Mouse (Mus musculus): ENCODE measurements around the gene Notch3. TPM values are rescaled to one million over a fixed set of nuclear protein-coding genes. Genes with fewer than 3 reads are reported as not detected.

Gene Notch3
- polyA plus RNA-seq, 1 experiment from 2014 or later = 15.9 TPM

DNA sequence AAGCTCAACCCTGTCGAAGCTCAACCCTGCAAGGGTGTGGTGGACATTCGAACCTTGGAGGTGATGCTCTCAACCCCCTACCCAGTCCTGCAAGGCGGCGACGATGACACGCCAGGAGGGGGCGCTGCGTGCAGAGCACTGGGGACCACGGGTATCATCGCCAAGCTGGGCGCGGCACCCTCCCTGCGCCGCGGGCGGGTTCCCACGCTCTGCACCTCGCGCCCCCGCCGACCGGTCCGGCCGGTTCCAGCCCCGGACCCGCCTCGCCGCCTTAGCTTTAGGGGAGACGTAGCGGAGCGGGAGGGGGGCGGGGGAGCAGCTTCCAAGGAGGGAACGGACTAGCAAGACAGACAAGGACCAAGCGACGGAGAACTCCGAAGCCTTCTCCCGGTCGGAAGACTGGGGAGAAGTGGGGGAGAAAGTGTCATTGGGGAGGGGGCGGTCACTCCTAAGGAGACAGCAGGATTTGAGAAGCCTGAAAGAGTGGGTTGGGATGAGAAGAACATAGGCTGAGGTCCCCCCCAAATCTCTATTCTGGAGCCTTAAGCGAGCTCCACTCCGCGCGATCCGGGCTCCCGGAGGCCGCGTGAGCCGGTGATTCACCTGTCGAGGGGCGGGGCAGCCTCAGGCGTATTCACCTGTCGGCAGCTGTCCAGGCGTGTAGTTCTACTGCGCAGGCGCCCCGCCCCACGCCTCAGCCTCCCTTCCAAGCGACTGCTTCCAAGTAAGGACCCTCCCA, 4.4 kb downstream of the Notch3 start:
- peaks cover 15% of the 10 kb centered on the region; the same call in 1 of the 2 replicates for H3K36me3 ChIP-seq (ENCODE audit: control insufficient read depth, insufficient read depth, low read length)
- peak; percentile 28 for ATAC-seq (ENCODE audit: low FRiP score, low TSS enrichment)
- 3% methylated on average over 58 of the region's 58 CpGs for WGBS
- no peaks in the 10 kb centered on the region for H3K9me3 ChIP-seq (ENCODE audit: control insufficient read depth, low read length)
- H3K27ac ChIP-seq (ENCODE audit: low read depth, low read length) = 0 out of 2 replicates have a peak overlapping the region, but pooled peaks have one; percentile 37
- H3K4me1 ChIP-seq (ENCODE audit: control insufficient read depth, insufficient read depth, low read length) = peaks cover 30% of the 10 kb centered on the region
- H3K4me2 ChIP-seq (replicated peaks; ENCODE audit: low read depth, low read length) = peak overlapping the region; percentile 86
- H3K9ac ChIP-seq (ENCODE audit: low read depth, low read length) = peak overlapping the region; percentile 53
- no peaks in the 10 kb centered on the region for H3K27me3 ChIP-seq (ENCODE audit: control insufficient read depth, insufficient read depth, low read length)
- peak overlapping the region; percentile 50 for H3K4me3 ChIP-seq (ENCODE audit: low read length)

- Histone ChIP-seq H3K27me3 (ENCODE audit: control insufficient read depth, insufficient read depth, low read length) (no peaks in the 10 kb centered on the region), H3K9me3 (ENCODE audit: control insufficient read depth, low read length) (no peaks in the 10 kb centered on the region), H3K4me3 (ENCODE audit: low read length) (no peak overlapping the region), H3K27ac (ENCODE audit: low read depth, low read length) (no peak overlapping the region), H3K4me2 (replicated peaks; ENCODE audit: low read depth, low read length) (no peak overlapping the region), H3K36me3 (ENCODE audit: control insufficient read depth, insufficient read depth, low read length) (peaks cover 21% of the 10 kb centered on the region), H3K4me1 (ENCODE audit: control insufficient read depth, insufficient read depth, low read length) (peaks cover 25% of the 10 kb centered on the region), H3K9ac (ENCODE audit: low read depth, low read length) (no peak overlapping the region)
- 80% methylated on average over 4 of the region's 4 CpGs for whole genome bisulfite sequencing
- ATAC-seq (ENCODE audit: low FRiP score, low TSS enrichment) = no peak
Observed at GRCm38 (mm10) chr17:32160882-32161281, 5.8 kb downstream of the Notch3 start.

DNA sequence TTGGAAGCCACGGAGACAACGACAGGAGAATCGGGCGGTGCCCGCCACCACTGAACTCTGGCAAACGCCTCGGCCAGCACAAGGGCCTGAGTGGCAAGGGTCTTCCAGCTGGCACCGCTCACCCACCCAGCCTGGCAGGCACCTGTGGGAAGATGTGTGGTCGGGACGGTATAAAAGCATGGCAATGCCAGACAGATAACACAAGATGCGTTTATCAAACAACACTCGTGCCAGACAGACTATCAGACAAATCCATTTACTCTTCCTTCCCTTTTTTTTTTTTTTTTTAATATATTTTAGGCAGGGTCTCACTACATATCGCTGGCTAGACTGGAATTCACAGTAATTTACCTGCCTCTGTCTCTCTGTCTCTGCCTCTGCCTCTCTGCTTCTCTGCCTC, 7.8 kb downstream of the Notch3 start:
- Histone ChIP-seq H3K4me1 (ENCODE audit: control insufficient read depth, insufficient read depth, low read length) (0 out of 2 replicates have a peak, but pooled peaks cover 9% of the 10 kb centered on the region), H3K9me3 (ENCODE audit: control insufficient read depth, low read length) (no peaks in the 10 kb centered on the region), H3K27me3 (ENCODE audit: control insufficient read depth, insufficient read depth, low read length) (no peaks in the 10 kb centered on the region), H3K36me3 (ENCODE audit: control insufficient read depth, insufficient read depth, low read length) (peaks cover 37% of the 10 kb centered on the region), H3K9ac (ENCODE audit: low read depth, low read length) (no peak overlapping the region), H3K4me3 (ENCODE audit: low read length) (no peak overlapping the region), H3K27ac (ENCODE audit: low read depth, low read length) (no peak overlapping the region), H3K4me2 (replicated peaks; ENCODE audit: low read depth, low read length) (no peak overlapping the region)
- no peak for ATAC-seq (ENCODE audit: low FRiP score, low TSS enrichment)
- 93% methylated on average over 13 of the region's 13 CpGs for WGBS

GRCm38 (mm10) chr17:32146718-32147117, 19.9 kb downstream of the Notch3 start:
- Histone ChIP-seq H3K36me3 (ENCODE audit: control insufficient read depth, insufficient read depth, low read length) (peaks cover 77% of the 10 kb centered on the region), H3K4me2 (replicated peaks; ENCODE audit: low read depth, low read length) (no peak overlapping the region), H3K27me3 (ENCODE audit: control insufficient read depth, insufficient read depth, low read length) (no peaks in the 10 kb centered on the region), H3K9me3 (ENCODE audit: control insufficient read depth, low read length) (no peaks in the 10 kb centered on the region), H3K4me1 (ENCODE audit: control insufficient read depth, insufficient read depth, low read length) (no peaks in the 10 kb centered on the region), H3K4me3 (ENCODE audit: low read length) (no peak overlapping the region), H3K9ac (ENCODE audit: low read depth, low read length) (no peak overlapping the region), H3K27ac (ENCODE audit: low read depth, low read length) (no peak overlapping the region)
- WGBS = 98% methylated on average over 8 of the region's 8 CpGs
- ATAC-seq (ENCODE audit: low FRiP score, low TSS enrichment) = no peak

- Histone ChIP-seq H3K9ac (ENCODE audit: low read depth, low read length) (peak overlapping the region; percentile 37; the same call in 1 of the 2 replicates), H3K9me3 (ENCODE audit: control insufficient read depth, low read length) (no peaks in the 10 kb centered on the region), H3K4me3 (ENCODE audit: low read length) (no peak overlapping the region), H3K27me3 (ENCODE audit: control insufficient read depth, insufficient read depth, low read length) (no peaks in the 10 kb centered on the region), H3K4me2 (replicated peaks; ENCODE audit: low read depth, low read length) (peak overlapping the region; percentile 34; the same call in 1 of the 2 replicates), H3K27ac (ENCODE audit: low read depth, low read length) (no peak overlapping the region), H3K36me3 (ENCODE audit: control insufficient read depth, insufficient read depth, low read length) (peaks cover 86% of the 10 kb centered on the region), H3K4me1 (ENCODE audit: control insufficient read depth, insufficient read depth, low read length) (no peaks in the 10 kb centered on the region)
- 33% methylated on average over 35 of the region's 39 CpGs for WGBS
- ATAC-seq (ENCODE audit: low FRiP score, low TSS enrichment) = peak; percentile 83
Observed at GRCm38 (mm10) chr17:32142907-32143854, 23.5 kb downstream of the Notch3 start.

DNA sequence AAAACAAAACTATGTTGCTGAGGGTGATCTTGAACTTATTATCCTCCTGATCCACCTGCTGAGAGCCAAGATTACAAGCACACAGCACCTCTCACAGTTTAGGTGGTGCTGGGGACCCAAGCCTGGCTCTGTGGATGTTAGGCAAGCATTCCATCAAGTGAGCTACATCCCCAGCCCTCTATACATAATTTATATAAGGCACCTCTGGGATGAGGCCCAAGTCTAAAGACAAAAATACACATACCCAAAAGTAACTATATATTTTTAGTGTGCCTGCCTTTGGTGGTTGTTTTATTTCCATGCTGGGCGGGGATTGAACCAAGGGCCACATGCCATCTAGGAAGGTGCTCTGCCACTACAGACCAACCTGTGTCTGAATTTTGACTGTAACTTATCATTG, 24.4 kb downstream of the Notch3 start:
- Histone ChIP-seq H3K9ac (ENCODE audit: low read depth, low read length) (no peak overlapping the region), H3K36me3 (ENCODE audit: control insufficient read depth, insufficient read depth, low read length) (peaks cover 86% of the 10 kb centered on the region), H3K4me1 (ENCODE audit: control insufficient read depth, insufficient read depth, low read length) (no peaks in the 10 kb centered on the region), H3K27ac (ENCODE audit: low read depth, low read length) (no peak overlapping the region), H3K27me3 (ENCODE audit: control insufficient read depth, insufficient read depth, low read length) (no peaks in the 10 kb centered on the region), H3K9me3 (ENCODE audit: control insufficient read depth, low read length) (no peaks in the 10 kb centered on the region), H3K4me3 (ENCODE audit: low read length) (no peak overlapping the region), H3K4me2 (replicated peaks; ENCODE audit: low read depth, low read length) (no peak overlapping the region)
- no peak for ATAC-seq (ENCODE audit: low FRiP score, low TSS enrichment)
- 97% methylated on average over 1 of the region's 1 CpGs for WGBS

DNA sequence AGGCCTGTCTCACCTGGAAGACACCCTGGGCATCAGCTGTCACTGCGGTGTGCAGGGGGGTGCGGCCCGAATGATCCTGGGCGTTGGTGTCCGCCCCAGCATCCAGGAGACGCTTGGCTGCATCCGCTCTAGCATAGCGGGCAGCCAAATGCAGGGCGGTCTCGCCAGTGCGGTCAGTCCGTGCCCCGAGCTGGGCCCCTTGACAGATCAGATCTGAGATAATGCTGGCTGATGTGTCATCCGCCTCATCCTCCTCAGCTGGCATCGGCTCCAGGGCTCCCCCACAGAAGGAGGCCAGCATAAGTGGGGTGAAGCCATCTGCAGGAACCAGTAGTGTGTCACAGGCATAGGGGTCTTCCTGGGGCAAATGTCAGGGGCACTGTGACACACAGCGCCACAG, 33.3 kb downstream of the Notch3 start:
- Histone ChIP-seq H3K4me1 (ENCODE audit: control insufficient read depth, insufficient read depth, low read length) (no peaks in the 10 kb centered on the region), H3K36me3 (ENCODE audit: control insufficient read depth, insufficient read depth, low read length) (peaks cover 72% of the 10 kb centered on the region), H3K9me3 (ENCODE audit: control insufficient read depth, low read length) (no peaks in the 10 kb centered on the region), H3K27me3 (ENCODE audit: control insufficient read depth, insufficient read depth, low read length) (no peaks in the 10 kb centered on the region), H3K4me2 (replicated peaks; ENCODE audit: low read depth, low read length) (no peak overlapping the region), H3K27ac (ENCODE audit: low read depth, low read length) (no peak overlapping the region), H3K4me3 (ENCODE audit: low read length) (no peak overlapping the region), H3K9ac (ENCODE audit: low read depth, low read length) (no peak overlapping the region)
- 81% methylated on average over 16 of the region's 16 CpGs for WGBS
- no peak for ATAC-seq (ENCODE audit: low FRiP score, low TSS enrichment)

DNA sequence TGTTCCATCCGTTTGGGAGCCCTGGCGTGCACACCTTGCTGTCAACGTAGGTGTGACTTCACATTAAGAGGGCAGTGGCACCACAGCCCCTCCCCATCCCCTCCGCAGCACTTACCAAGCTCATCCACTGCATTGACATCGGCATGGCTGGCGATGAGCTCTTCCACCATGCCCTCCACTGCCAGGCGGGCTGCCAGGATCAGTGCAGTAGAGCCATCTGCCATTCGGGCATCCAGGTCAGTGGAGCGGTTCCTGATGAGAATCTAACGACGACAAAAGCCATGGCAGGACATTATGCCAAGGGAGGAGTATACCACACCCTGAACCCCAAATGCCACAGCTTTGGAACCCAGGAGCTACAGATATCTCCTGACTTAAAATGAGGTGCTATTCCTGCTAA, 34.6 kb downstream of the Notch3 start:
- Histone ChIP-seq H3K27ac (ENCODE audit: low read depth, low read length) (no peak overlapping the region), H3K4me1 (ENCODE audit: control insufficient read depth, insufficient read depth, low read length) (no peaks in the 10 kb centered on the region), H3K27me3 (ENCODE audit: control insufficient read depth, insufficient read depth, low read length) (no peaks in the 10 kb centered on the region), H3K4me2 (replicated peaks; ENCODE audit: low read depth, low read length) (no peak overlapping the region), H3K9ac (ENCODE audit: low read depth, low read length) (no peak overlapping the region), H3K4me3 (ENCODE audit: low read length) (no peak overlapping the region), H3K9me3 (ENCODE audit: control insufficient read depth, low read length) (no peaks in the 10 kb centered on the region), H3K36me3 (ENCODE audit: control insufficient read depth, insufficient read depth, low read length) (peaks cover 65% of the 10 kb centered on the region)
- WGBS = 93% methylated on average over 11 of the region's 11 CpGs
- no peak for ATAC-seq (ENCODE audit: low FRiP score, low TSS enrichment)

DNA sequence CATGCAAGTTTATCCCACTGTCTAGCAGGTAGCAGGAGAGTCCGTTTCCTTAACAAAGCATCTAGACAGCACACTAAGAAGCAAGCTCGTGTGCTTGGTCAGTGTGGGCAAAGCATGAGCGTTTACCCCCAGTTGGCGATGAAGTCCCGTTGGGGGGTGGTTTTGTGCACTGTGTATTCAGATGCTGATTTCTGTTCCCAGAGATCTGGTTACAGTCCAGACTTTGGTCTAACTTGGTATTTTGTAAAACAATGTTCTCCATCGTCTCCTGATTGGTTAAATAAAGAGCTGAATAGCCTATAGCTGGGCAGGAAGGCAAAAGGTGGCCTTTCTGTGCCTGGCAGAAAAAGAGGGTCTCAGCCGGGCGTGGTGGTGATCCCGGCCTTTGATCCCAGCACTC, 36.1 kb downstream of the Notch3 start:
- Histone ChIP-seq H3K27me3 (ENCODE audit: control insufficient read depth, insufficient read depth, low read length) (no peaks in the 10 kb centered on the region), H3K4me3 (ENCODE audit: low read length) (no peak overlapping the region), H3K9ac (ENCODE audit: low read depth, low read length) (no peak overlapping the region), H3K4me1 (ENCODE audit: control insufficient read depth, insufficient read depth, low read length) (no peaks in the 10 kb centered on the region), H3K27ac (ENCODE audit: low read depth, low read length) (no peak overlapping the region), H3K9me3 (ENCODE audit: control insufficient read depth, low read length) (no peaks in the 10 kb centered on the region), H3K4me2 (replicated peaks; ENCODE audit: low read depth, low read length) (no peak overlapping the region), H3K36me3 (ENCODE audit: control insufficient read depth, insufficient read depth, low read length) (peaks cover 56% of the 10 kb centered on the region)
- 94% methylated on average over 9 of the region's 9 CpGs for WGBS
- no peak for ATAC-seq (ENCODE audit: low FRiP score, low TSS enrichment)
